Mouse (Mus musculus) brain, embryonic 14.5 days (tissue): Measurements from ENCODE around the gene 1700018F24Rik. TPM values are rescaled to one million over a fixed set of nuclear protein-coding genes. Genes with fewer than 3 reads are reported as not detected.
"Not testable (repeated sequence)": the region's sequence is repeated elsewhere in the genome, so short reads cannot be mapped to it uniquely, and the experiment has no call there.

Experiments used
- DNase-seq: peaks from one replicate; pipeline ENCODE4 v3.0.0-alpha.2; 2011; ENCODE audit warnings: low read depth
- CTCF ChIP-seq: fragments of 200-500 bp; IDR thresholded peaks from 2 replicates; pipeline ENCODE4 v1.5.1; 2012; ENCODE audit warnings: inconsistent platforms, mild to moderate bottlenecking, moderate library complexity, borderline replicate concordance; ENCODE audit not compliant: insufficient read depth, insufficient read length; ENCODE audit errors: extremely low read depth
- POLR2A ChIP-seq: fragments of 200-500 bp; IDR thresholded peaks from 2 replicates; pipeline ENCODE4 v1.6.1; 2012; ENCODE audit warnings: mild to moderate bottlenecking, inconsistent platforms, borderline replicate concordance; ENCODE audit not compliant: poor library complexity, insufficient read depth, insufficient read length, severe bottlenecking; ENCODE audit errors: extremely low read depth
- polyA plus RNA-seq: library from polyadenylated mRNA; depleted of rRNA; stranded (reverse); fragments of >200 nt; gene quantifications from 2 replicates; pipeline ENCODE4 v1.2.3, GENCODE M21; 2012; rRNA removed

Gene 1700018F24Rik
- polyA plus RNA-seq, result not detected in 2 replicates

GRCm38 (mm10) chr5:145042690-145043089 is at the start of gene 1700018F24Rik:
TSS of gene 1700018F24Rik (plus strand) at chr5:145042990.
- not testable (repeated sequence) for DNase-seq

DNA sequence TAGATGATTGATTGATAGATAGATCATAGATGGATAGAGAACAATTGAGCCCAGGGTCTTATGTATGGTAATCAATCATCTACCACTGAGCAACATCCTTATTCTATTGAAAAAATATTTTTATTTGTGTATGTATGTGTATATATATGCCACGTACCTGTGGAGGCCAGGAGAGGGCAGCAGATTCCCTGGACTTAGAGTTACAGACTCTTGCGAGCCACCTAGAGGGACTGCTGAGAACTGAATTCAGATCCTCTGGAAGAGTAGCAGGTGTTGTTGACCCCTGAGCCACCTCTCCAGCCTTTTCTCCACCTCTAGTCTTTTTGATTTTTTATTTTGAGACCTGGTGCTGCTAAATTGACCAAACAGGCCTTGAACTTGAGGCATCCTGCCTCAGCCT is 44.3 kb upstream of the 1700018F24Rik start:
- DNase-seq, result peak; percentile 23
- TF ChIP-seq CTCF, result peak; percentile 41; the same call in 1 of the 2 replicates
- no peak for TF ChIP-seq POLR2A

DNA sequence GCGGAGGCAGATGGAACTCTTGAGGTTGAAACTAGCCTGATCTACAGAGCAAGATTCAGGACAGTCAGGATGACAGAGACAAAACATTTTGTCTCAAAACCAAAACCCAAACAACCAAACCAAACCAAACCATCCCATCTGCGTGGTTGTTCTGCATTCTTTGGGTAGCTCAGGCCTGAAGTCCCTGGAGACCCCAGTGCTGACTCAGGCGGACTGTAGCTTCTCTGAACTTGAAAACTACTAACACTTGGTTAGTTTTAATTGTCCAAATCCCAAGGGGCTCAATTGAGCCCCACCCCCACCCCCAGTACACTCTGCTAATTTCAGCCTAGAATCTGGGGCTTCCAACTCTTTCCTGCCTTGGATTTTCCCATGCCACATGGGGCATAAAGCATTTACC is 39.4 kb upstream of the 1700018F24Rik start:
- TF ChIP-seq CTCF, result no peak
- no peak for TF ChIP-seq POLR2A
- DNase-seq, result no peak

DNA sequence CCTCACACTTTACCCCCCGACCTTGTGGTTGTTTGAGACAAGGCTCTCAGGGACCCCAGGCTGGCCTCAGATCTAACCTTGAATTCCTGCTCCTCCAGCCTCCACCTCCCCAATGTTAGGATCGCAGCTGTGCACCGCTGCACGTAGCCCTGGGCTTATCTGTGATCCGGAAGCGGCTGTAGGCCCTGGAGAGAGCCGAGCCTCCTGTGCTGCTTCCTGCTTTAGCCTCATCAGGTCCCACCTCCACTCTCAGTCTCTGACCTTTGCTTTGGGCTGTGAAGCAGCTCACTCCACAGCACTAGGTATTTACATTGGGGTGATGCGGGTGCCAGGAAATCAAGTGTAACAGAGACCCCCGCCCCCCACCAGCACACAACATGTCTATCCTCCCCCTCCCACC is 38.3 kb upstream of the 1700018F24Rik start:
- no peak for DNase-seq
- no peak for TF ChIP-seq CTCF

DNA sequence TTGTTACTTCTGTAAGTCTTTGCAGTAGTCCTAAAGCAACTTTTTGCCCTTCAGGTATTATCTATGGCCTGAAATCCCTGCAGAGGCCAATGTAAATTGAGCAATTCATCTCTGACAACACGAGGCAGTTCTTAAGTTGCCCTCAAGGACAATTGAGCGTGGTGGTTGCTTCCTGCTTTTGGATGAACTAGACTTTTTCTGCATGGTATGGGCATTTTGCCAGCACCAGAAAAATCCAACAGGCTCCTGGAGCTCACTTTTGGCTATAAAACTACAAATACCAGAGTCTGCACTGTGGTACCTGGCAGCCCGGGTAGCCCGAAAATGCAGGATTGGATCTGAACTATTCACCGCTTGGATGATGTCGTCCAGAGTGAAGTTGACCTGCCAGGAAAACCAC is 37.2 kb upstream of the 1700018F24Rik start:
- DNase-seq, result no peak
- no peak for TF ChIP-seq CTCF
- TF ChIP-seq POLR2A, result no peak

DNA sequence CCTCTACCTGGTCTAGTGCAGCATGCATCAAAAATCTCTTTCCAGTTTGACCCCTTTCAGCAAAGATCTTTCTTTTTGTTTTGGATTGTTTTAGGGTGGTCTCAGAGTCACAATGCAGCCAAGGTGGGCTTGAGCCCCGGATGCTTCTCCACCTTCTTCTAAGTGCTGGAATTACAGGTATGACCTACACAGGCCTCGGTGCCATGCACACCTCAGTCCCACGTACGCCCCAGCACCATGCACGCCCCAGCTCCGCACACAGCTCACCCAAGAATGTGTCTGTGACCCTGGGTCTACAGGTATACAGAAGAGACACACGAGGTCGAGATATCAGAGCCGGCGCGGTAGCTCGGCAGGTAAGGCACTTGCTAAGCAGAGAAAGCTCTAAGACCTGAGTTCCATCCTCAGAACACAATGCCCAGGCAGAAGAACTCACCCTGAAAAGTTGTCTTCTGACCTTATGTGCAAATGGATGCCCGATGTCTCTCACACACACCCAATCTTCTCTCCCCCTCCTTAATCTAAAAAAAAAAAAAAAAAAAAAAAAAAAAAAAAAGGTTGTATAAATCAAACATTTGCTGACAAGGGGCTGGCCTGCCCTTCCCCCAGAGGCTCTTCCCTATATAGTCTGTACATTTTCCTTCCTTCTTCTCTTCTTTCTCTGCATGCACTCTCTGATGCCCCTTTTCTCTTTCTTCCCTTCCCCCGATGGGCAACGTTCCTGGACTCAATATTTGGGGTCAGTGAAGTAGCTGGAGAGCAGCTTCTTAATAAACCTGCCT is 33.7 kb upstream of the 1700018F24Rik start:
- TF ChIP-seq CTCF, result no peak
- TF ChIP-seq POLR2A, result no peak
- DNase-seq, result no peak

GRCm38 (mm10) chr5:145014278-145014677 is 28.5 kb upstream of the 1700018F24Rik start:
- TF ChIP-seq CTCF, result no peak
- TF ChIP-seq POLR2A, result no peak
- DNase-seq, result no peak

GRCm38 (mm10) chr5:145016761-145017160 is 26.0 kb upstream of the 1700018F24Rik start:
- not testable (repeated sequence) for DNase-seq
- TF ChIP-seq CTCF, result peak; percentile 6; the same call in 1 of the 2 replicates

DNA sequence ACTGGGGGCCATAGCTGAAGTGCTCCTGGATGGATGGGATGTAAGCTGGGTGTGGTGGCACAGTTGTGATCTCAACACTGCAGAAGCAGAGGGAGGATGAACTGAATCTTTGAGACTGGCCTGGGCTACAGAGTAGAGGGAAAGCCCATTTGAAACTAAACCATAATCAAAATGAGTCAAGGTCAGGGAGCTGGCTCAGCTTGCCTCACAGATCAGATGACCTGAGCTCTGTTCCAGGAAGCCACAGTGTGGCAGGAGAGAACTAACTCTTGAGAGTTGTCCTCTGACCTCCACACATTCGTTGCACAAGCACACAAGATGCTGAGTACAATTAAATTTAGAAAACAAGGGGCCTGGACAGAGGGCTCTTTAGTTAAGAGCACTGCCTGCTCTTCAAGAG is 22.5 kb upstream of the 1700018F24Rik start:
- DNase-seq, result not testable (repeated sequence)

DNA sequence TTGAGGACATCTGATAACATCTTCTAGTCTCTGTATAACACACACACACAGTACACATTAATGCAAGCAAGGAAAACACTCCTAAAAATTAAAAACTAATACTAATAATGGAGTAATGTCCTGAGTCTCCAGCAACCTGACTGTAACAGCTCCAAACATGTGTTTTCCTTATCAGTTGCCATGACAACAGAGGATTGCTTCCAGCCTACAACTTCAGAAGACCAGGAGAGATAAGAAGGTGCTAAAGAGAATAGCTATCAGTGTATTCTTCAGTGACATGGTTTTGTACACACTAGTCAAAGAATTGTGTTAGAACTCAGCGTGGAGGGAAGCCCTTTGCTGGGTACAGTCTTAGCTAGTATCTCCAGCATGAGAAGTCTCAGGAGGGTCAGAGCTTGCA is 22.1 kb upstream of the 1700018F24Rik start:
- not testable (repeated sequence) for DNase-seq

DNA sequence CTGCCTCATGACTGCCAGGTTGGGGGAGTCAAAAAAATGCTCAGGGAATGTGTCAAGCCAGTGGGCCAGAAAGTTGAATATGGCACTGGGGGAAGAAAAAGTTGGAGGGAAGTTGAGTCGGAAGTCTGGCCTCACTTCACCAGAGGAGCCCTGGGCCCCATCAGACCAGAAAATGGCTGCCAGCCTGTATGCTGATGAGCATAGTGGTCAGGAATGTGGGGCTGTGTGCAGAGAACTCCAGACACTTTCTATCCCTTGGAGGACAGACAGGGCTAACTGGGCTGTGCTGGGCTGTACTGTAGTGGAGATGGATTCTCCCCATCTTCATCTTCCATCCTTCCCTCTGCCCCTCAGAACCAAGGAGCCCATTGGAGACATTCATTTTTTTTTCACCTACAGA is 12.3 kb upstream of the 1700018F24Rik start:
- DNase-seq, result not testable (repeated sequence)

- DNase-seq, result not testable (repeated sequence)
These were observed 10.4 kb upstream of the 1700018F24Rik start, which contains the start of gene Gm4871 for GRCm38 (mm10) chr5:145032391-145032790. TSS of gene Gm4871 (minus strand) at chr5:145032754.

- no peak for DNase-seq
- TF ChIP-seq CTCF (peak; percentile 37; the same call in 1 of the 2 replicates), POLR2A (no peak)
These were observed 1.2 kb upstream of the 1700018F24Rik start for GRCm38 (mm10) chr5:145041628-145042027.

DNA sequence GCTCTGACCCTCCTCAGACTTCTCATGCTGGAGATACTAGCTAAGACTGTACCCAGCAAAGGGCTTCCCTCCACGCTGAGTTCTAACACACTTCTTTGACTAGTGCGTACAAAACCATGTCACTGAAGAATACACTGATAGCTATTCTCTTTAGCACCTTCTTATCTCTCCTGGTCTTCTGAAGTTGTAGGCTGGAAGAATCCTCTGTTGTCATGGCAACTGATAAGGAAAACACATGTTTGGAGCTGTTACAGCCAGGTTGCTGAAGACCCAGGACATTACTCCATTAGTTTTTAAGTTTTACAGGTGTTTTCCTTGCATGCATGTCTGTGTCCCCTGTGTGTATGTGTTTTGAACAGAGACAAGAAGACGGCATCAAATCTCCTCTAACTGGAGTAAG is 11.4 kb downstream of the 1700018F24Rik start:
- not testable (repeated sequence) for DNase-seq
